Mouse (Mus musculus): ENCODE measurements around the gene Hmcn1.

The Hmcn1 gene

DNA sequence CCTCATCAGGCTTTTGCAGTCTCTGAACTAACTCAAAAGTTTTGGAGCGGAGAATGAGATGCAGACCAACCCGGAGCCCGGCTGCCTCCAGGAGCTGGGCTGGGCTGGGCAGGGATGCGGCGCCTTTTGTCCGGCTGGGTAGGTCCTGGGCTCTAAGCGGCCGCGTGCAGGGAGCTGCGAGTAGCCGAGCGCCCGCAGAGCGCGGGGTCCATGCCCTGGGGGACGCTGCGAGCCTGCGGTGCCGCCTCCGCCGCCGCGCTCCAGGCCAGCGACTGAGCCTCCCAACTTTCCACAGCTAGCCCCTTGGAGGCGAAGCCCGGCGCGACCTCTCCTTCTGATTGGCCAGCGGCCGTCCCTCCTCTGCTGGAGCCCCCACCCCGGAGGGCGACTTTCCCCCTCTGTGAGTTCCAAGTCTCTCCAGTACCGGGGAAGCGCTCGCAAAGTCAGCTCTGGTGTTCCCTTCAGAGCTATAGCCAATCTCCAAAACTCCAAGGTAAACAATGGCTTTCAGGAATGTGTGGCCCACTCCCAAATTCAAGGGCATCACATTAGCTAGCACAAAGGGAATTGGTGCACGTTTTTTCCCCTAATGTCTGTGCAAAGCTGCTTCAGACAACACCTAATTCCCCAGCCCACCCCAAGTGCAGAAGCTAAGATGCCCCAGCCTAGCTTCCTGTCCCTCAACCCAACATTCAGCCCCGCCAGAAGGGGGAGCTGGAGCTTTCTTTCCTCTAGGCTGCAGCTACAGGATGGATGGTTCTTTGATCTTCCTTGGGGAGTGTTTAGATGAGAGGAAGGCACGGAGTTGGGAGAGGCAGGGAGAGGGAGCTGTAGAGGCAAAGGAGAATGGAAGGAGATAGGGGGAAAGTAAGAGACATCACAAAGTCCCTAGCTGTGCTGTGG lies at the start of gene Hmcn1:
TSS of gene Hmcn1 (minus strand) at position 274 of the 903 bp plus-strand sequence.
- DNase-seq (ENCODE audit: low spot score in 2 of 2) = peak in 1 of 2 experiments; percentile 14

DNA sequence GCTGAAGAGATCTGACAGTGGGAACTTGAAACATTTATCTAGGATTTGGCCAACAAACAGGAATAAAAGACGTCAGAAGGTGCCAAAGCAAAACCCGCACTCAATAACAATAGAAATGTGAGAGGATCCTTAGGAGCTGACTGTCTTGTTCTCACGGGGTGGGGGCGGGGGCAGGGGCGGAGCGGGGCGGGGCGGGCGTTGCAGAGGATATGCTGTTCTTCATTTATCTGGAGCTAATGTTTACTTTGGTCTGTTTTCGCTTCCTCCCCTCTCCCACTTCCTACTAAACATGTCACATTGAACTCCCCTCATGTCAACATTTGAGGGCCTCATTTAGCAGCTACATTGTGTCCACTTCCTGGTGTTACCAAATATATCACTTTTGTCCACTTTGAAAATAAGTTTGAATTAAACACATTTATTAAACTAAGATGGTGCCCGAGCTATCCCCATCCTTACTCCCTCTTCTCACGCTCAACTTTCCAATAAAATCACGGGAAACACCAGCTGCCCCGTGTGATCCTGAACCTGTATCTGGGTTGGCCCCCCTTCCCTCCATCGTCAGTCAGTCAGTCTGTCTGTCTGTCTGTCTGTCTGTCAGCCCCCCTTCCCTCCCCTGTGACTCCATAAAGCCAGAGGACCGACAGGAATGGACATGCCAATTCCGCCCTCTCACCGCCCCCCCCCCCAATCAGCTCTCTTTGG lies 47.9 kb upstream of the Hmcn1 start:
- DNase-seq (ENCODE audit: low spot score in 2 of 2) = no peak

DNA sequence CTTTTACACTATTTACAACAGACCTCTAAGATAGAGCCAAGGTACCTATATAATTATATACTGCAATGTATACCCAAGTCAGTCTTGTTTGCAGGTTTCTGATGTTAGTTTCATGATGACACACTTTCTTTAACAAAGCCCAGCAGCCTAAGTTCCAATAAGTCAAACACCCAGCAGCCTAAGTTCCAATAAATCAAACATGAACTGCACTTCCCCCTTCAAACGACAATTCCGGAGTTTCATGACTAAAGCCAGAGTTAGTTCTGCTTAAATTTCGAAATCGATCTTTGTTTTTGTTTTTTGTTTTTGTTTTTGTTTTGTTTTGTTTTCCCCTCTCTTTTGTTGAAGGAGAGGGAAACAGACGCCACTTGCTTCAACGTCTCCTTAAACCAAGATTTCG lies 47.1 kb upstream of the Hmcn1 start:
- DNase-seq (ENCODE audit: low spot score in 2 of 2) = no peak

DNA sequence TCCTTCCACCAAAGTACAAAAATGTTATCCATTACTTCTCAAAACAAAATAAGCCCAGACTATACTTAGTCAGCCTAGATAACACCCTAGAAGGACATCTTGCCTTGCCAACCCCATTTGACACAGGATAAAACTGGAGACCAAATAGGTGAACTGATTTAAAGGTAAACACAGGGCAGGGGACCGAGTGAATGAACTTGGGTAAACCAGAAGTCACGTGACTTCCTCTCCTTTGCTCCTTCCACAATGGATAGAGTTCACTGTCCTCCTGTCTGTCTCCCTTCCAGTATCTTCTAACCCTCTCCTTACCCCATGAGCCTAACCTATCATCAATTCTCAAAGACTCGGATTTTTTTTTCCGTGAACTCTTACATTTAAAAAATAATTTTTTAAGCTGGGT lies 46.0 kb upstream of the Hmcn1 start:
- no peak for DNase-seq (ENCODE audit: low spot score in 2 of 2)

DNA sequence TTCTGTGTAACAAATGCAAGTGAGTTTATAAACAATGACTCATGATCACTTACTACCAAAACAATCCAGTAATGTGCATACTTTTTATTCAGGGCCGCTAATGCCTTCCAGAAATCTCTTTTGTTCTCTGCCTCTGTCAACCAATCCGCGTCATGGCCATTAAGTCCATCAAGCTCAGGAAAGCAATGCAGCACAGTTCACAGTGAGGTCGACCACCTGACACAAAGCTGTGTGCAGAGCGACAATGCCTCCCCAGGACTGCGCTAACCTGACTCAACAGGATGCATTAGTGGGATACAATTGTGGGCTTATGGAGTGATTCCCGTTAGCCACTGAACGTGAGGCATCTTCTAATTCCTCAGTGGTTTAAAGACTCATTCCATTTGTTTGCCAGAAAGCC lies 45.3 kb upstream of the Hmcn1 start:
- no peak for DNase-seq (ENCODE audit: low spot score in 2 of 2)

DNA sequence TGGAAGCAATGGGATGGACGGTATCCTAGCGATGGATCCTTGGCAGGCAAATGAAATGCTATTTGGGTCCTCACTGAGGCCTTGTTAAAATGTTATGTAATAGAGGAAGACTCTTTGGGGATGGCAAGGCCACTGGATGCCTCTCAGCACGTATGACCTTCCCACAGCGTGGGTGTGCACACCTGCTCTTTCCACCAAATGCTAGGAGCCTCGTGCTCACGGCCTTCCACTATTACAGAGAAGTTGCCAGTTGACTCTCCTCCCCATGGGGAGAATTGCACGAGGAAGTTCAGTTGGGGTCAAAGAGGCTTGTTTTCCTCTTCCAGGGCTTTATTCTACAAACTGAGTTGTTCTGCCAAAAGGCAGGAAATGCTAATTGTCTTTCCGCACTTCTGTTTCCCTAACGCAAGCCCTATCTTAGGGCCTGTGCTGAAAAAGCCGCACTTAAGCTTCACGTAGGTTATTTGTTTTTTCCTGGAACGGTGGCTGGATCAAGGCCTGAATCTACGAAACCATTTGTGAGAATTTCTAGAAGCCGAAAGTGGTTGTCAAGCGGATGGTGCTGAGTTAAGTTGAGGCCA lies 43.3 kb upstream of the Hmcn1 start:
- no peak for DNase-seq (ENCODE audit: low spot score in 2 of 2)

DNA sequence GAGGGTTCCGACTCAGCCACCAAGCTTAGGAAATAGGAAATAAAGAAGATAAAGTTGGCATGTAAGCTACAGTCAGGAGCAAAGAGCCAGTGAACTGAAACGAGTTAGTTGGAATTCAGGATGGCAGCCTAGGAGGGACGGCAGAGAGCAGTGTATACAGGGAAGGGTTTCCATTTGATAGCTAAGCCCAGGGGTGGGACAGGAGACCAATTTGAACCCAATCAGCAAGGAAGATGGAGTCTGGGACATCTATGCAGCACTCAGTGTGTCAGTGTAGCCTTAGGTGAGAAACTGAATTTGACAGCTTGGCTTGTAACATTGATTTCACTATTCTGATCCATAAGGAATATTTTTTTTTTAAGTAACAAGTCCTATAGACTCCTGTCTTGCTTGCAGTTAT lies 42.5 kb upstream of the Hmcn1 start:
- no peak for DNase-seq (ENCODE audit: low spot score in 2 of 2)

DNA sequence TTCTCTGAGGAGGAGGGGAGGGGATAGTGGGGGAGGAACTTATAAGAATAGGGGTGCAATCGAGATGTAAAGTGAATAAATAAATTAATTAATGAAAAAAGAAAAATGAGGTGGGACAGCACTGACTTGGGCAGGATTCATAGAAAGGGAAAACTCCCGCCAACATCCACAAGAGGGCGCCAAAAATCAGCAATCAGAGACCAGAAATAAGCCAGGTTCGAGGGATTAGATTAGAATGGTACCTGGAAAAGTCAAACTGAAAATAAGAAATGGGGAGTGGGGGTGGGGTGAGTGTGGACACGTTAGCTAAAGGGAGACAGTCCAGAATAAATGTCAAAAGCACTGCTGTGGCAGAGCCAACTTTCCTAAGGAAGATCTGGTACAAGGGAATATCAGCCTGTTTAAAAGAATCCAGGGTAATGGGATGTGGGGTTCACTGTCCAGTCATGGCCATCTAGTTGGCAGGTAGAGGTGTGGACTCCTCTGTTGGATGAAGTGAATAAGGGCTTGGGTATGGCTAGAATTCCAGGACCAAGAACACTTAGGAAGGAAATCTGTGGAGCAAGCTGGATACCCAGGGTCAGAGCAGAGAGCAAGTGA lies 41.9 kb upstream of the Hmcn1 start:
- DNase-seq (ENCODE audit: low spot score in 2 of 2) = peak; percentile 15 to 52

DNA sequence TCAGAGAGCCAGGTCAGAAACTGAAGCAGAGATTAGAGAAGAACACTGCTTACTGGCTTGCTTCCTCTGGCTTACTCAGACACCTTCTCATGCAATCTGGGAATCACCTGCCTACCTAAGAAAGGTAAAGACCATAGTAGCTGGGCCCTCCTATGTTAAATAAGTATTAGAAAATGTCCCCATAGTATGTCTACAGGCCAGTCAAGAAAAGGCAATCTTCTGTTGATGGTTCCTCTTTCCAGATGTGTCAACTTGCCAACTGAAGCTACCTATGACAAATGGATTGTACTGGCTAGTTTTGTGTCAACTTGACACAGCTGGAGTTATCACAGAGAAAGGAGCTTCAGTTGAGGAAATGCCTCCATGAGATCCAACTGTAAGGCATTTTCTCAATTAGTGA lies 40.1 kb upstream of the Hmcn1 start:
- DNase-seq (ENCODE audit: low spot score in 2 of 2) = no peak

DNA sequence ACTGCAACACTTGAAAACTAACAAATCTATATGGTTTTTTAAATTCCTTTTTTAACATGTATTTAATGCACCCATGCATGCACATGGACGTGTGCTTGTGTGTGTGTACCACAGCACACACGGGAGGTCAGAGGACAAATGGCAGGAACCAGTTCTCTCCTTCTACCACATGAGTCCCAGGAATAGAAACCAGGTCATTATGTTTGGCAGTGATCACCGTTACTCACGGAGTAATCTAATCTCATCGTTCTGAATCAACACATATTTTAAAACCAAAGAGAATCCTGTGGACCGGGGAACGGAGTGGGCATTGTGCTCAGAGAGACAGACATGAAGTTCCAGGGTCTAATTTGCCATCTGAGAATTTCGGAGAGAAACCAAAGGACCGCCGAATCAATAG lies 38.3 kb upstream of the Hmcn1 start:
- no peak for DNase-seq (ENCODE audit: low spot score in 2 of 2)

DNA sequence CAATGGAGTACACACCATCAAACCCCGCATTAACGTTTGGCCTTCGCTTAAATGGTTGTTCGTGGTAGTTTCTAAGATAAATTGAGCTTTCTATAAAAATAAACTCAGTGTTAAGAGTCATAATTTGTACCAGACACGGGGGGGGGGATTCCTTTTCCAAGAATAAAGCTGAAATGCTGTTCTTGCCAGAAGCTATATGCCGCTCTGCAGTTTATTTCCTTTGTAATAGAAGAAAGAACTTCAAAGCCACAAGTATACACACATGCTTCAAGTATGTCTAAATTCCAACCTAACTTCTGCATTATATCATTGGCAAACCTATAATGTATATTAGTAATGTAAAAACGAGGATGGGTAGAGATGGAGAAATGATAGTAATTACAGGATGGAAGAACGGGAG lies 37.9 kb upstream of the Hmcn1 start:
- no peak for DNase-seq (ENCODE audit: low spot score in 2 of 2)

DNA sequence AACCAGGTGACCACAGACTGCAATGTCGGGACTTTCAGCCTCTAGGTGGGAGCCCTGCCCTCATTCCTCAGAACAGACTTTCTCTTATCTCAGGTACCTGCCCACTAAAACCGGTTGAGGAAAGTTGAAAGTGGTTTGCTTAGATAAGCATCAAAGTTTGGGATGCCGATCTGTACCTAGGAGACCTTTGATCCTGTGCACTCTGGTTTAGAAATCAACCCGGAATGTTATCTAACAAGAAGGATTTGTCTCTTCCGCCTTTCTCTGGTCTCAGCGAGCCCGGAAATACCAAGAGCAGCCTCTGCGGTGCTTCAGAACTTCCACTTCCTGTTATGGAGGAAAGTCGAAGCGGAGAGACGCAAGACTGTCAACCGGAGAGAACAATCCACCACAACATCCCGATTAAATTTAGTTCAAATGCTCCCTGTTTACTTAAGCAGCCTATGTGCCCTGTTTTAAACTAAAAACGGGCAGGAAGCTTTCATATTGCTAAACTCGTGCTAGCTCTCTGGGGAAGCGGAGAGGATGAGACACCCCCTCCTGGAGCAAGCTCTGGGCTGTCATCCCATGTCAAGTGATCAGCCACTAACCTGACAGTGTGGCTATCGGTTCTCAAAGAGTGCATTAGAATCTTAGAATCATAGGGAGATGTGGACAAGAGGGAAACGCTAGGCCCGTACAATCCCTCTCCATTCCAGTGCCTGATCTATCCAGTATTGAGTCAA lies 32.0 kb upstream of the Hmcn1 start:
- peak in 1 of 2 experiments; percentile 15 for DNase-seq (ENCODE audit: low spot score in 2 of 2)

DNA sequence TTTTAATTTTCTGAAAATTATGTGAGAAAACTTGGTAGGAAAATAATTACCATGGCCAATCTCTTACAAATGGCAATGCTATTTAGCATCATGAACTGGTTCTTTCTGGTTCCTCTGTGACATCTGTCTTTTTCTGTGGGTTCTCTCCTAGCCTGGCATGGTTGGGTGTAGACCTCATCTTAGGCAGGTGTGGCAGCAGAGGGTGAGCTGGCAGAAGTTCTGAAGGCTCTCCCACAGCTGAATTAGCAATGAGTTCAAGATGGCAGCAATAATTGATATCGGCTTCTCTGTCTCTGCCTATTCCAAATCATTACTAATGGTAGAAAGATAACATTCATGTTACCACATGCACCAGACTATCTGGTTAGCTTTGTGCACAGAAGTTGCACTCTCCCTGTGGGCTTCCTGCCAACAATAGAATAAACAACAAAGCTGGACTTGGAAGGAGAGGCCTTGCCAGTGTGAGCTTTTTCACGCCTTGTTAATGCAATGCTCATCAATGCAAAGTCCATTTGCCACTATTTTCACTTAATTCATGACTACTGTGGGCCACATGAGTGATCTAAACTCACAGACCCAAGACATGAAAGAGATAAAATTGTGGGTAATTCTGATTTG lies 26.1 kb upstream of the Hmcn1 start:
- DNase-seq (ENCODE audit: low spot score in 2 of 2) = no peak

DNA sequence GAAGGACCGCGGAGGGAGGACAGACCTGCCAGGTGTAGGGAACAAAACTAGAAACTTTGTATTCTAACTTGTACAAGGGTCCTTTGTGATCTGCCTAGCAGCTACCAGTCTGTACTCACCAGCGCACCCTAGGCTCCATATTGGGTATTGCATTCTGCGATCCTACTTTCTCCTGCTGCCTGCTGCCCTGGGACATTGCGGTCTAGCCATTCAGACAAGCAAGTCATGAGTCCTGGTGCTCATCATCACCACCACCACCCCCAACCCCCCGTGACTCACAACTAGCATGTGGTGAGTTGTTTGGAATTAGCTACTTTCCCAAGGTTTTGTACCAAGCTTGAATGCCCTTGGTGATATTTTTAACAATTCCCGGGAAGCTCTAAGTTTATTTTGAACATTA lies 17.8 kb upstream of the Hmcn1 start:
- peak; percentile 32 to 58 for DNase-seq (ENCODE audit: low spot score in 2 of 2)

DNA sequence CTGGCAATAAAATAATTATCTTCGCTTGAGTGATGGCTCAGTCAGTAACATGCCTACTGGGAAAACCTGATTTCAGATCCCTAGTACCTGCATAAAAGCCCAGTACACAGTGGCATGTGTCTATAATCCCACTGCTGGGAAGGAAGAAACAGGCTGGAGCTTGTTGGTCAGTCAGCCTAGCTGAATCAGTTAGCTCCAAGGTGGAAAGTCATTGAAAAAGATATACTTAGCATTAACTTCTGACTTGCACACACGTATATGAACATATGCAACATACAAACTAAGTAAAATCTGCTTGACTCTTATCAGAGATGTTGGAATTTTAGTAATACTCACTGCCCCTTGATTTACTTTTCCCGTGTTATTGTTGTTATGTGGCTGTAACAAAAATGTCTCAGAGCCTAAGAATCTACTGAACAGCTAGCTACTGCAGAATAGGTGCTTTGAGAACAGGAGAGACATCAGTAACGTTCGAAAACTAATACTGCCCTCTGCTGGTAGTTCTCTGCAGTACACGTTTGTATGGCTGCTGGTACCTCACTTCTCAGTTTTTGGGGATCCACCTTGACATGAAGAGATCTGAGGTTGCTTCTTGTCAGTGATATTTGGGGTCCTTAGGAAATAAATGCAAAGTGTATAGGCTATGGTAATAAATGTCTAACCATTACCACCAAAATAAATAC lies 16.0 kb upstream of the Hmcn1 start:
- peak in 1 of 2 experiments; percentile 35 for DNase-seq (ENCODE audit: low spot score in 2 of 2)

DNA sequence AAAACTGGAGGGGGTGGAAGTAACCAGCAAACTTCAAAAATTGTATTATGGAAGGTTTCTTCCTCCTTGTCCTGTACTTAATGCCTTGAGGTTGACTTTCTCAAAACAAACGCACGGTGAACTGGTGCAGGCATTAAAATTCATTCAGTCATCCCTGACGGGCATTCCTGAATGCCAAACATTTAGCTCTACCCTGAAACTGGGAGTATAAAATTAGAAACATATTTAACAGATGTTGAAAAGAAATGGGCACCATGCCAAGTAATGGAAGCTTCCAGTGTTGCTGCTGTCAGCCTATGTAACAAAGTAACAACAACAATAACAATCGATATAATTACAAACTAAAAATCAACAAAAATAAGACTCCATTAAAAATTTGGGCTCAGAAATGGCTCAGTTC lies 14.5 kb upstream of the Hmcn1 start:
- DNase-seq (ENCODE audit: low spot score in 2 of 2) = no peak

DNA sequence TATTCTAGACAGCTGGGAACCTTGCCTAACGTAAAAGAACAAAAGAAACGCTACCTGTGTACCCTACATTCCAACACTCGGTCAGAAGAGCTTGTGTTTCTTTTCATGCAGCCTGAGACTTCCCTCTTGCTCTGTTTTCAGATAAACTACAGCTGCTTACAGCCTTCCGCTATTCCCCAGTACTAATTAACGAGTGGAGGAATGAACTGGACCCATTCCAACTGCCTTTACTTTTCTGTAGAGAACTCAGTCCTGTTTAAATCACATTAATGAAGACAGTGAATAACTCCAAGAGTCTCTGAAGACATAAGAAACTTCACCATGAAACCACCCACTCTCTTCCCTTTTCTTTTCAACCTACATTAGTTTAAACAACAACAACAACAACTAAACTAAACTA lies 10.8 kb upstream of the Hmcn1 start:
- DNase-seq (ENCODE audit: low spot score in 2 of 2) = no peak

DNA sequence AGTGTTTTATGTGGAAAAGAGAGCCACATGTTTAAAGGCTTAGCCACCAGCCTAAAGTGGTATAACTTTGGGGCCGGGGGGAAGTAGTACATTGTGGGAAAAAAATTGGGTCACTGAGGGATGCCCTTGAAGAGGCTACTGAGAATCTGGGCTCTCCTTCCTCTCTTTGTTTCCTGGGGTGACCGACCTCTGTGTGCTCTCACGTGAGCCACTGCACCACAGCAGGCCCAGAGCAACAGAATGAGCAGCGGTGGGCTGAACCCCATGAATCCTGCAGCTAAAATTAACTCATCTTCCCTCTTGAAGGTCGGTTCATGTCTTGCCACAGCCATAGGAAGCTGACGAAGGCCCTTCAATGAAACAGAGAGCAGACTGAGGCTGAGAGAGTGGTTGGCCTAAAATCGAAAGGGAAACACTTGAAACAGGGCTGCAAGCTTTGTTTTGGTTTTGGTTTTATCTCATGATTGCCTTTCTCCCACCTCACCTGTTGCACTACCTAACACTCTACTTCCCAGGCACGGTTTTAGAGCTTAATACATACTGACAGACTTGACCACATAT lies 8.7 kb upstream of the Hmcn1 start:
- DNase-seq (ENCODE audit: low spot score in 2 of 2) = no peak

DNA sequence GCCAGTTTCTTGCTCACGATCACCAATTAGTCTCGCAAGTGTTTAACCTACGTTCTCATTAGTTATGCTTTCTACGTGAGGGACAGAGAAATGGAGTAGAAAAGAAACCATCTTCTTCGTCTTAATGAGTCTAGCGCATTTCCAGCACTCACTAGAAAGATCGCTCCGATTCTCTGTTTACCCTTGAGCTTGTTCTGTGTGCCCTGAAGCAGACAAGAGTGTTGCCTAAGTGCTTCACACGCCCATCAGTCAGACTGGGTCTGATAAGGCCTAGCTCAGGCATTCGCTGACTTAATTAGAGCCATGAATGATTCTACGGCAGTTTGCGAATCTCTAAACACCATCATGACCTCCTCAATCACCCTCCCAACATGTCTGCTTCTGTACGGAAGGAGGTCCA lies 7.5 kb upstream of the Hmcn1 start:
- no peak for DNase-seq (ENCODE audit: low spot score in 2 of 2)

DNA sequence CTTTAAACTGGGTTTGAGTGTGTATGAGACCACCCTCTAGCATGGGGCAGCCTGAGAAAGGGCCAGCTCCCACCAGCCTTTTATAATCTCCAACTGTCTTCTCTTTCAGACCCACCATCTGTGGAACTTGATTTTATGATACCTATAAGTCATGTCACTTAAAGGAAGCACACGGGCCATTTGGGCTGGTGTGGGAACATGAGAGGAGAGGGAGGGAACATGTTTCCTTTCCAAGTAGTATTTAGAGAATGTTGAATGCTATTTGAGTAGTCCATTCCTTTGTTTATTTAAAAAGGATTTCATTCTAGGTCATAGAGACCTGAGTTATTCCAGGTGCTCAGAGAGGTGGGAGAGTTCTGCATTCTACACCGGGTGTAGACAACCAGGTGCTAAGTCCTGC lies 1.4 kb upstream of the Hmcn1 start:
- DNase-seq (ENCODE audit: low spot score in 2 of 2) = no peak

All from spleen, postnatal 14 days (tissue).